Mouse (Mus musculus): ENCODE results near the gene Asphd1.

DNA sequence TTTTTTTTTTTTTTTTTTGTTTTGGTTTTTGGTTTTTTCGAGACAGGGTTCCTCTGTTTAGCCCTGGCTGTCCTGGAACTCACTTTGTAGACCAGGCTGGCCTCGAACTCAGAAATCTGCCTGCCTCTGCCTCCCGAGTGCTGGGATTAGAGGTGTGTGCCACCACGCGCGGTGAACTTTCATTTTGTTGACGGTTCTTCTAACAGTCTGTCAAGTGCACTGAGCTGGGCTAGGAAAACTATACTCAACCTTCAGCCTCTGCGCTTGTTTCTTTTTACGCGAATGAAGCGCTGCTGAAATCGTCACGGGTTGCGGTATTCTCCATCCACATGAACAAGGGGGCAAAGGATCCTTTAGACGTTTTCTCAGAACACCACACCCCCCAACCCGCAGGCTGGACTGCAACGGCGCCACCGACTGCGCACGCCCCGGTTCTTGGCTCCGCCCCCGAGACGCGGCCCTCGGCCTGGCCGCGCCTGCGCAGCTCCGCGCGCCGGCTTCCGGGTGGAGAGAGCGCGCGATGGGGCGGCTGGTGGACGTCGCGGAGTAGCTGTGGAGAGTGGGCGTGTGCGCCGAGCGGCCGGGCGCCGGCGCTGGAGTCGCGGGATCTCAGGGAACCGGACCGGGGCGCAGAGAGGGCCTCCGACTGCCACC lies 20.9 kb downstream of the Asphd1 start, which contains the start of gene Kctd13:
- TF ChIP-seq CTCF (IDR thresholded peaks at IDR 0.05; ENCODE audit: borderline replicate concordance, insufficient read depth, low read depth, low read length) = no peak
- peak; percentile 67 for TF ChIP-seq POLR2A (IDR thresholded peaks at IDR 0.05; ENCODE audit: borderline replicate concordance, insufficient read depth, low read length)

All from cerebellum, adult 2 months (tissue).